Mouse (Mus musculus) frontal cortex, postnatal 25 days (tissue): ENCODE data around the gene Olfr1368.
"Not testable (repeated sequence)": the region's sequence is repeated elsewhere in the genome, so short reads cannot be mapped to it uniquely, and the experiment has no call there.

Source experiments
- DNase-seq, 2 experiments: peaks; one replicate each; pipeline ENCODE4 v3.0.0; 2022; ENCODE audit warnings: low spot score in 2 of 2

The Olfr1368 gene

GRCm38 (mm10) chr13:21167910-21168300 lies 22.2 kb upstream of the Olfr1368 start:
- DNase-seq = no peak

DNA sequence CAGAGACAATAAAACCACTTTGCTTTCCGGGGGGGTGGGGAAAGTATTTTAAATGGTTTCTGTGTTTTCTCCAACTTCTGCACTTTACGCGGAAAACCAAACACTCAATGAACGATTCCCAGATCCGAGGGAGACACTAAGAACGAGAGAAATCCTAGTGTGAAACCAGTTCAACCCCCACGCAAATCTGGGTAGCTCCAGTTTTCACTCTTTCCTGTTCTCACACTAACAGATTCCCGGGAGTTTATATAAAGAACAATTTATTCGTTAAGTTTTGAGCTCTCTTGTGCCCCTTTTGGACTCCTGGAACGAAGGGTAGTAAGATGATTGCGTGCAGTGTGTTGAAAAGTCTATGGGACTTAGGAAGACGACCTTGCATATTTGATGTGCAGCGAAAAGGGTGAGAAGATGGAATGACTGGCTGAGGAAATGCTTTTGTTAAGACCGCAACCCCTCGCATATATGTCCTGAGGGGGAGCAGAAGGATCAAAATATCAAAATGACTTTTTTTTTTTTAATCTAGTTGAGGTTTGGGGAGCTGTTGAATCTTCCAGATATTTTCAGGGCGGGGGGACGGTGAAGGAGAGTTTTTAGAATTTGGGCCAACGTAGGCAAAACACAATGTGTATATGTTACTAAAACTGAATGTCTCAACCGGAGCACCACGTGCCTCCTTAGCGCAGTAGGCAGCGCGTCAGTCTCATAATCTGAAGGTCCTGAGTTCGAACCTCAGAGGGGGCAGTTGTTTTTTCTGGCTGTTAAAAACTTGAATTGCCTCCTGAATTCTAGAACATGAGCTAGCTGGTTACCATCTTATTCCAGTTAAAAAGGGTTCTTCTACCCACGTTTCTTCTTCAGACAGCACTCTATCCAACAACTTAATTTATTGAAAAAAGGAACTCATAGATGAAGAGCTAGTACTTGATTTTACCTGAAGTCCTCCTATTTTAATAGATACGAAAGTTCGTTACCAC lies 21.6 kb upstream of the Olfr1368 start:
- DNase-seq = peak; percentile 74 to 85

DNA sequence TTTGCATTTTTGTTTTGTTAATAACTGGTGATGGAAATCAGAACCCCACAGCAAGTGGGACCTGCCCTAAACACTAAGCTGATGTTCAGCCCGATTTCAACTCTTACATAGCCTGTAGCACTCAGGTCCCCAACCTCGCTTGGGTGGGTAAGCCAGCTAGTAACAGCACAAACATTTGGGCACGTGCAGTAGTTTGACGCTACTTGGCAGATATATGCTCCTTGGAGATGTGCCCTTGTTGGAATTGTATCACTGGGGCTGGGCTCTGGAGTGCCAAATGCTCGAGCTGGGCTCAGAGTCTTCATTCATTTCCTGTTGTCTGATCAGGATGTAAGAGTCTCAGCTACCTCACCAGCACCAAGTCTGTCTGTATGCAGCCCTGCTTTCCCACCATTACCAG lies 16.9 kb upstream of the Olfr1368 start:
- no peak for DNase-seq

DNA sequence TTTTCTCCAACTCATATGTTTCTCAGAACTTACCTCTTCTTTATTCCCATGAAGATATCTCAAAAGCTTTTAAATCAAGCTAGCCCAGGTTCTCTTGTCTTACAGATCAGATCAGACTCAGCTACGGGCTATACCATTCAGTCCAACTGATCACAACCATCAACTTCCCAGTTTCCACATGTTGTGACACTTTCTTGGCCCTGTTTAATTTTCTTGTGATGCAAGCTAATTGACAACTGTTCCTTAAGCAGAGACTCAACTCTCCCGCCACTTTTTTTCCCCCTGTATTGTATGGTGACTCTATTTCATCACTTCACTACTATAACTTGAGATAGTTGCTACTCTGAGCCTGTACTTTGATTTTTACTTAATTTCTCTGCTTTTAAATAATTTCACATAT lies 15.9 kb upstream of the Olfr1368 start:
- no peak for DNase-seq

GRCm38 (mm10) chr13:21160657-21161590 lies 15.3 kb upstream of the Olfr1368 start:
- peak; percentile 97 to 98 for DNase-seq

GRCm38 (mm10) chr13:21160041-21160511 lies 14.4 kb upstream of the Olfr1368 start:
- no peak for DNase-seq

GRCm38 (mm10) chr13:21159475-21159819 lies 13.8 kb upstream of the Olfr1368 start:
- DNase-seq = no peak

DNA sequence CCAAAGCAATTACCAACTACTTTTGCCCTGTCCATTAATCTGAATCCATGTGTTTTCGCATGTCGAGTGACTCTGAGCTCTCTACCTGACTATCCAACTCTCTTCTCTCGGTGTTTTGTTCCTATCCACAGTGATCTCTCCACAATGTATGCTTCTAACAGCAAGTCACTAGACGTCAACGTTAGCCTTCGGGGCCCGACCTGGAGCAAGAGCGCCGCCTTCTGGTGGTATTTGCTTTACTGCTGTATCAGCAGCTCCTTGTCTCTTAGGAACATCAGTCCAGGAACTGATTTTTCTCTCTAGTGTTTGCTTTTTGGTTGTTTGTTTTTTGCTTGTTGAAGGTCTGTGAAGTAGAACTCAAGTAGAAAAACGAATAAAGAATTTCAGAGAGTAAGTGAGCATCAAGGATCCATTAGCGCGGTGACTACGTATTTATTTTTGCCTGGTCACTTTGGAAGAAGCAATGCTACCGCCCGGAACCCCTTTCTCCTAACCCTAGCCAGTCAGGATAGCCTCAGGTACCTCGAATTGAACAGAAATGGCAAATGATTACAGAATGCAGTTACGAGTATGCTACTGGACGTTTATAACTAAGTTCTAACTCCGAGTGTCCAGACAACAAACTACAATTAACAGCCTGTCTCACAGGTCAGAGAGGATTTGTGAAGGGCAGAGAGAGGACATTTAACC lies 13.3 kb upstream of the Olfr1368 start:
- DNase-seq = peak; percentile 73 to 81

GRCm38 (mm10) chr13:21158071-21158470 lies 12.4 kb upstream of the Olfr1368 start:
- DNase-seq = no peak

DNA sequence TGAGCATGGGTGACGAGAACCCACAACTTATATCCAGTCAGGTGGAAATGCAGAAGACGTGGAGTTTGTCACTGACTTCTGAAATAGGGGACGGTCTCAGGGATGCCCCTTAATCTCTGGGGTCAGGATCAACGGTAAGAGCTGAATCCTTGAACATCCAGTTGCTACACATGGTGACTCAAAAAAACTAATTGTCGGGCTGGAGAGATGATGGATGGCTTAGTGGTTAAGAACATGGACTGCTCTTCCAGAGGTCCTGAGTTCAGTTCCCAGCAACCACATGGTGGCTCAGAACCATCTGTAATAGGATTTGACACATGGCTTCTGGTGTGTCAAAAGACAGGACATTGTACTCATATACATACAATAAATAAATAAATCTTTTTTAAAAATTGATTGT lies 10.2 kb upstream of the Olfr1368 start:
- DNase-seq = no peak

DNA sequence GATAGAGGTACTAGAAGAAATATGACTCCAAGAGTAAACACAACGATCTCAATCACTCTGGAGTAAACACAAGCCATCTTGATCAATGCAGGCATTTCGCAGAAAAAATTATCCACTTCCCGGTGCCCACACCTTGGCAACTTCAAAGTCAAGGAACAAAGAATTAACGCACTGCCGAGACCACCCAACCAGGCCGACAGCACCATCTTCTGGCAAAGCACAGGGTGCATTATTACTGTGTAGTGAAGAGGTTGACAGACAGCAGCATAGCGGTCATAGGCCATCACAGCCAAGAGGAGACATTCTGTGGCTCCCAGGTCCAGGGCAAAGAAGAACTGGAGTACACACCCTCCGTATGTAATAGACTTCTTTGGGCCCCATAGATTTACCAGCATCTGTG lies 3.2 kb downstream of the Olfr1368 start:
- no peak for DNase-seq

- DNase-seq = not testable (repeated sequence)
Measured at GRCm38 (mm10) chr13:21129339-21129738, 16.3 kb downstream of the Olfr1368 start, which contains the start of gene Olfr263. Gene Olfr263 (plus strand): TSS chr13:21129639.

DNA sequence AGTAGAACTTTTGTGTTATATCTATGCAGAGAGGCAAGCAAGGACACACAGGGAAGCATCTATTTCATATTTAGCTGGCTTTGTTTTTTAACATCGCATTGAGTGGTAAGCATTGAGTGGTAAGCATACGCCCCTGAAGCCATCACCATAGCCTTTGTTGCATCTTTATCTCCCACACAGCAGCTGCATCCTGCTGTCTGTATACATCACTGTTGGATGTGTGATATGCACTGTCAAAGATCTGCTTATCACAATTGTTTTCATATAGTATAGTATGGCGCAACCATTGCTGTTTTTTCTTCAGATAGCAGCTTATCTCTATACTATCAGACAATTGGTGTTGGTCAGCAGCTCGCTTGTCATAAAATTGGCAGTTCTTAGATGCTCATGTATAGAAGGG lies 31.5 kb downstream of the Olfr1368 start:
- no peak for DNase-seq

DNA sequence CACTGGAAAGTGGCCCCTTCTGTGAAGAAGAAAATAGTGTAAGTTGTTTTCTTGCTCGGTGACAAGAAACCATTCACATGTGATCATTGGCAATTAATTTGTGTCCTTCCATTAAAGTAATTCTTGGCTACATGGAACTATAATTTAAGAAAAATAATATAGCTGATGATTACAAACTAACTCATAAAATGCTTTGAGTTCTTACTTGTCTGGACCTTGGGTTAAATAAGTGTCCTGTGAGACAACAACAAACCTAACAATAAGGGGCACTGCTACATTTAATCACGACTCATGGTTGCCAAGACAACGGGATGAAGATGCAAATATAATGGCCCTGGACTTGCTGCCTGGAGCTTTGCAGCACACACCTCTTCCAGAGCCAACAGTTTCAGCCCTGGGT lies 34.5 kb downstream of the Olfr1368 start, which contains the start of gene Olfr1369-ps1:
Olfr1369-ps1 (plus strand) TSS at position 301 of the 400 bp plus-strand sequence.
- DNase-seq = not testable (repeated sequence)

DNA sequence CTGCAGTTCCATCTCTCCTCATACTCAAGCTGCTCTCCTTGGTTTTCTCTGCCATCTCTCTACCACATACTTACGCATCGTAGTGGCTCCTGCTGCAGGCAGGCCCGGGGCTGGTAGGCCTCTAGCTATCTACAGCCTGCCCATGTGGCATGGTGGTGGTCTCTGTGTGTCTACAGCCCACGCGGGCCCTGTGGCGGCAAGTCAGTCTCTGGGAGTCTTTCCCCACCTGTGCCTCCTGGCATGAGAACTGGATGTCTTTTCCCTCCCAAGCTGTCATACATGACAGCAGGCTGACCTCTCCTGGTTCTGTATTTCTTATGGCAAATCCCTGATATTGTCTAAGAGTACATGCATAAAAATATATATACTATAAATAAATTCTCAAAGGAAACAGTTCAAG lies 35.2 kb downstream of the Olfr1368 start:
- no peak for DNase-seq

DNA sequence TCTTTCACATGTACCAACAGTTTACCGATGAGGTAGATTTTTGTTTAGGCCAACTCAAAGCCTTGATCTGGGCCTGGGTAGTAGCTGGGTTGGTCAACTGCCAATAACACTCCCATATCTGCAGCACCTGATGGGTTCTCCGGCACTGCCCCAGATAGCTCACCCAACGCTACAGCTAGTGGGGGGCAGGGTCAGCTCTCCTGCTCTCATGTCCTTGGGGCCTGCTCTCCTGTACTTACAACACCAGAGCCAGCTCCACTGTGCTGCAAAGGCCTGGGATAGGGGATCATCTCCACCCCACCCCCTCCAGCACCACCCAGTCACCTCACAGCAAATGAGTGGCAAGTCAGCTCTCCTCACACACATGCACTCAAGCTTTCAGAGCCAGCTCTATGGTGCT lies 35.9 kb downstream of the Olfr1368 start:
- DNase-seq = no peak
